Mouse (Mus musculus) lung, postnatal 25 days (tissue): Measurements from ENCODE around the gene Ksr1.

Experiments used
- DNase-seq: peaks from one replicate; pipeline ENCODE4 v3.0.0; 2022; ENCODE audit warnings: low spot score

Ksr1 gene

DNA sequence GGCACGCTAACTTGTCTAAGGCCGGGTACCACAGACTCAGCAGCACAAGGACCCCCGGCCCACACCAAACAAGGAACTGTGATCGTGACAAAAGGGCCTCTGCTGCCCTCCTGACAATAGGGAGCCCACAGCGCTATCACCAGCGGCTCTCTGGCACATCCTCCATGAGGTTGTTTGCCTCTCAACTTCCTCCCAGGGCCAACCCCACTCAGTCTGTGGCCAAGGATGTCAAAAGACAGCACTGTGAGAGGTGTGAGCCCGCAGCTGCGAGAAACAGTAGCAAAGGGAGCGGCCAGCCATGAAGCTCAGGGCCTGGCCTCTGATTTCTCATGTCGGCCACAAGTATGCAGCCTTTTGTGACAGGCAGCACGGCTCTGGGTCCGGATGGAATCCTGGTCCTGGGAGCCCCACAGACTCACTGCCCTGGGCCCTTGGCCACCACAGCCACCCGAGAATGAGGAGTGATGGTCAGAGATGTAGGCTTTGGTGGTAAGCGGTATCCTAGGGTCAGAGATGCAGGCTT, 104.2 kb downstream of the Ksr1 start:
- peak; percentile 44 for DNase-seq

GRCm38 (mm10) chr11:79039488-79039887, 106.7 kb downstream of the Ksr1 start:
- peak; percentile 50 for DNase-seq

- no peak for DNase-seq
These were observed 108.7 kb downstream of the Ksr1 start for GRCm38 (mm10) chr11:79037555-79037954.

DNA sequence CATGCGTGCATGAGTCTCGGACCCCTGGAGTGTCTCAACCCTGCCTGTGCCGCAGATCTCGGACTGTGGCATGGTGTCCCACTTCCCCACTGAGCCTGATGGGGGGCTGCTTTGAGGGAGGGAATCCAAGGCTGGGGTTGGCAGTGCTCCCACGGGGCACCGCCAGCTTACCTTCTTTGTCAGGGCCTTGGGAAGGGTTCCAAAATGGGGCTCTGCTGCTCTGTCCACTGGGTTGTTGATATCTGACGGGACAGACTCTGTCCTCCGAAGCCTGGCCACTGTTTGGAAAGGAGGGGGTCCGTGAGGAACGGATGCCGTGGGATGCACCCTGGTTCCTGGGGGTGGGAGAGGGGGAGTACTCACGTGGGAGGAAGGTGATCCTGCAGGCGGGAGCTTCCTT, 109.9 kb downstream of the Ksr1 start:
- DNase-seq, result no peak

DNA sequence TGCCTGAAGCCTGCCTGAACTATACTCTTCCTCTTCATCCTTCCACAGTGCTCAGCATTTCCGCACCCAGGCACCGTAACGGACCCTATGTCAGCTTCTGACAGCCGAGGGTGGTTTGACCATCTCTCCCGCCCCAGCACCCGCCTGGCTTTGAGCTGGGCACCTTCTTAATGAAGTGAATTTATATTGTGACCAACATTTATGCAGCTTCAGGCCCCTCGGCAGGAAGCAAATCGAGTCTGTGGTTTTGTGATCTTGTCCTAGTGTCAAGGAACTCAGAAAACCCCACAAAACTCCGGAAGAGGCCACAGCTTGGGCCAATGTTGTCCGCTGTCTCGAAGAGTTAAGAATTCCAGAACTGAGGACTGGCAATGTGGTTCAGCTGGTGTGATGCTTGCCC, 112.6 kb downstream of the Ksr1 start:
- DNase-seq, result no peak

- no peak for DNase-seq
These were observed 113.2 kb downstream of the Ksr1 start for GRCm38 (mm10) chr11:79033021-79033420.

DNA sequence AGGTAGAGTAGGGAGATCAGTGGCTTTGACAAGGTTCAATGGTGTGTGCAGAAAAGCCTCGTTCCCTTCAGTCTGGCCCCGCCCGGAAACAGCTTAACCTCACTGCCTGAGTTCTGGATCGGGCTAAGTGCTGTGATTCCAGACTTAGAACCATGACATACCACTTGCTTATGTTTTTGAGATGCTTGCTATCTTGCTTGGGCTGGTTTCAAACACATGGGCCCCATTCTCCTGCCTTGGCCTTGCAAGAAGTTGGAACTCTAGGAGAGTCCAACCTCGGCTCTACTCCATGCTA, 114.8 kb downstream of the Ksr1 start:
- no peak for DNase-seq

DNA sequence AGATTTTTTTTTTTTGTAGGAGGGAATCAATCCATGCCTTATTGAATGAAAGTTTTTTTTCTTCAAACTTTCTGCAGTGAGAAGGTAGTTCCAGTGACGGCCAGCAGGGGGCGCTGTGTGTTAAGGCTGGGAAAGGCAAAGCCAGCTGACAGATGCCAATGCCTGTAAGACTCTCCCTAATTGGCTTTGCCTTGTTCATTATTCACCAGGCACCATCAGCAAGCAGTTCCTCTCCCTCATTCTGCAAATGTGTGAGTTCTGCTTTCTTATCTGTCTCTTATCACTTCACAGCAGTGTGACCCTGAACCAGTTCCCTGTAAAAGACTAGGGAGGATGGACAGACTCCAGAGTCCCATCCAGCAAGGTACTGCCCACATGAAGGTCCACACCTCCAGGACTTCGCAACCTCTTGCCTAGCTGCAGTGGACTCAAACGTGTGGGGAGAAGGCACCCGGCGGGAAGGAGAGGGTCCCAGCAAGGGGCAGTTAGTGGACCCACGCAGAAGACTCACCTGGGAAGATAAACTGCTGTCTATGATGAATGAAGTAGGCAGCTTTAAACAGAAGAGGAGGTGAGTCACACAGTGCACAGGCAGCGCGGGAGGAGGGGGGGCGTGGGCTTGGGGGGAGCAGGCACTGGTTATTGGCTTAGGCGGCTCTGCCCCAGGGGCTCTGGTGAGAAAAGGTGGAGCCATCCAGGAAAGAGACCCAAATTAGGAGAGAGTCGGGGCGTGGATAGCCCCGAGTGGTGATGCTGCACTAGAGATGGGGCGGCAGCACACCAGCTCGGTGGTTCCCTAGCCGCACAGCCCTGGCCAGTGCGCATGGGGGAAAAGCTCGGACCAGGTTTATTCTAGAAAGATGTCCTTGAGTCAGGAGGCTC, 115.4 kb downstream of the Ksr1 start:
- peak; percentile 80 for DNase-seq

DNA sequence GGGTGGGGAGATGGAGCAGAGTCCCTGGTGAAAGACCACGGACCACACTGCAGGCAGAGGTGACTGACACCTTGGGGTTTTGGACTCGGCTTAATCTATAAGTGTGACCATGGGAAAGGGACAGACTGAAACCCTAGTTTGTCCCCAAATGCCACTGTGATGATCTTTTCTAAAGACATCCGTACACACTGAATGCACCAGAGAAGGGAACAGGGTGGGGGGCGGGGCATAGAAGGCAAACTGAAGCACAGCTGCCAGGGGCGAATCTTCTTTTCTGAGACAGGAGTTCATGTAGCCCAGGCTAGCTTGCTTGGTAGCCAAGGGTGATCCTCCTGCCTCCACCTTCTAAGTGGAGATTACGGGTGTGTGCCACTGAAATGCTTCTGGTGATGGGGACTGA, 122.5 kb downstream of the Ksr1 start:
- DNase-seq, result no peak

DNA sequence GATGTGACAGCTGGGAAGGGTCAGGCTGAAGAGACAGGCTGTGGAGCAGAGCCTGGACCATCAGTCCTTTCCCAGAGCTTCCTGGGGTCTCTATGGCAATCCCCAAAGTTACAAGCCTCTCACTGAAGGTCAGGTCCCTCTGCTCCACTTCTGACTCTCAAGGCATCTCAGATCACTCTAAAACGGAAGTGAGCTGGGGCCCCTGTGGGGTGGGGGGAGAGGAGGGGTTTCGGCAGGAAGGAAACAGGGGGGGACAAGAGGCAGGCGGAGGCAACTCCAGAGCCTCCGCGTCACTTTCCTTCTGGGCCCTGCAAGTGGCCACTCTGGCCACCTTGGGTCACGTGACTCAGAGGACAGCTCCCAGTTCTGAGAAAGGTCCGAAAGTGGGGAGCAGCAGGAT, 122.9 kb downstream of the Ksr1 start:
- DNase-seq, result peak; percentile 62

DNA sequence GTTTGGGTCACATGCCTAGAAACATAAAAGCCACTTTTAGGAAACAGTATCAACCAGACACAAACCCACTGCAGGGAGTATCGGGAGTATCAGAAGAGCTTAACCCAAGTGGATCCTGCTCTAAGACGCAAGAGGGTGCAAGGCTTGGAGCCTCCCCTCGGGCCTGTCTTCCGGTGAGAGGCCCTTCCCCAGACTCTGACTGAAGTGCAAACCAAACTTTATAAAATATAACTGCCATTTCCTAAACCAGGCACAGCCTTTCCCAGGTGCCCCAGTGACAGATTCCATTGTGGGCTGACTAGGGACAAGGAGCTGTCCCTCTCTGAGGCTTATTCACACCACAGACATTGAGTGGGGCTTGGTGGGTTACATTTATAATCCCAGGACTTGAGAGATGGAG, 123.4 kb downstream of the Ksr1 start:
- no peak for DNase-seq

GRCm38 (mm10) chr11:79020535-79021045, 125.6 kb downstream of the Ksr1 start:
- DNase-seq, result no peak

DNA sequence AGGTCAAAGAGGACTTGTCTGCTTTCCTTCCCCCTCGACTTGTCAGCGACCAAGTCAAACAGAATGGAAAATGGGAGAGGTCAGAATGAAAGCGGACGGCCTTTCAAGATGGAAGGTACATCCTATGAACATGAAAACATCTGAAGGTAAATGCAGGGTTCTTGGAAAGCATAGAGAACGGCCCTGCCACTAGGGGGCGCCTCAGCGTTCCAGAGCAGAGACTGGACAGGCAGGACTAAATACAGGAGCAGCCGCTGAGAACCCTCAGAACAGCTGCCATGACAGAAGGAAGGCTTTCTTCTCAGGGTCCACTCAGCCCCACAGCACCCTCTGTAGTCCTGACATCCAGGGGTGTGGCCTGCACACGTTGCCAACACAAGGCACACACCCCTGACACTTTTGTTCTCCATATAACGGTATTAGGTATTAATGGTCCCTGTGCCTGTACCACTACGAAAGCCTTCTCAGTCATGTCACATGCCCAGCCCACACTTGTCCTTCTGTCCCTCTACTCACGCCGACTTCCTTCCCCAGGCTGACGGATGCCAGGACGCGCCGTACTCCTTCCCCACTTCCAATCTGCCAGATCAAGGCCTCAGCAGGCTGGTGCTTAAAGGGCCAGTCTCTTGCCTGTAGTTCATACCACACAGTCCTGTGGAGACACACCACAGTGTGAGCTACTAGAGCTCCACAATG, 126.2 kb downstream of the Ksr1 start:
- peak; percentile 33 for DNase-seq

GRCm38 (mm10) chr11:79018954-79019704, 127.1 kb downstream of the Ksr1 start:
- DNase-seq, result peak; percentile 81

GRCm38 (mm10) chr11:79017161-79017606, 129.0 kb downstream of the Ksr1 start:
- DNase-seq, result no peak

DNA sequence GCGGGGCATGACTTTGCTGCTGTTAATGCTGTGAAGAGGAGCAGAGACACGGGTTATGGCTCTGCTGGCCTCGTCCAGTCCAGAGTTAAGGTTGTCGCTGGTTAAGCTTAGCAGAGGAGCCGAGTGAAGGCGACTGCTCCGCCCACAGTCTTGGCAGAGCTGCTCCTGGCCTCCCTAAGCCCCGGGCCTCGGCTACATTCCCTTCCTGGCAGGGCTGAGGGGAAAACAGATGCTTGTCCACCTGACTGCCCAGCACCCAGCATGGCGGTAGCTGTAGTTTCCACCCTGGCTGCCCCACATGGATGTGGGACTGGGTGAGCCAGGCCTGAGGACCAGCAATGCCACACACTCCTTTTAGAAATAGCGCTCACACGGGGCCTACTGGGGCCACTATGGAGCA, 130.0 kb downstream of the Ksr1 start:
- DNase-seq, result no peak

DNA sequence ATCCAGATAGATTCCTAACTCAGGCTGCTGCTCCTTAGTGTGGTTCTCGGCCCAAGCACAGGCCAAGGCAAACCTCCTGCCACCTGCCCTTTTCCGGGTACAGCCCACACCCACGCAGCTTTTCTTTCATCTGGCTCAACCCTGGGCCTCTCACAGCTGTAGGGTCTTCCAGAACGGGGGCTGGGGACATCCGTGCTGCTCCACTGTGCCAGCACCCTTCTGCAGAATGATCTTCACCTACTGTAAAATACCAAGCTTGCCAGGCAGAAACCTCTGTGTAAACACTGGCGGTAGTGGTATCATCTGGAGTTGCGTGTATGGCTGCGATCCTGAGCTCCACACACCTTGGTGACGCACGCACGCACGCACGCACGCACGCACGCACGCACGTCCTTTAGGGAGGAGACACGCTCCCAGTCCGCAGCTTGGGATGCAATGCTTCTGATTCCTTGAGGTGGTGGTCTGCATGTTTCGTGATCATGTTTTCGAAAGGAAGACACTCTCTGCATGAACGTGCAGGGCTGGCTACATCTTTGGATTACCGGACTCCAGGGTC, 130.5 kb downstream of the Ksr1 start:
- no peak for DNase-seq

GRCm38 (mm10) chr11:79014602-79015325, 131.4 kb downstream of the Ksr1 start:
- no peak for DNase-seq

GRCm38 (mm10) chr11:79013806-79014205, 132.4 kb downstream of the Ksr1 start:
- DNase-seq, result no peak

DNA sequence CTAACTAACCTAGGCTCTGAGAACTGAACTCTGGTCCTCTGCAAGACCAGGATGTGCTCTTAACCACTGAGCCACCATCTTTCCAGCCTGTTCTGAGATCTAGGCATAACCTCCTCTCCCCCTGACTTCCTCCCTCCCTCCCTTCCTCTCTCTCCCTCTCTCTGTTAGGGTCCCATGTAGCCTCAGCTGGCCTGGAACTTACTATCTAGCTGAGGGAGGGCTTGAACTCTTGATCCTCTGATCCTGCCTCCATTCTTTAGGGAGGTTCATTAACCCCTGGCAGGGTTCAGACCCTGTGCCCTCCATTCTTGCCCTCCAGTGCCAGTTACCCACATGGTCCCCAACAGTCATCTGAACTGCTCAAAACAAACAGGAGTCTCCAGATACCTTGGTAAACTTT, 133.2 kb downstream of the Ksr1 start:
- DNase-seq, result no peak

GRCm38 (mm10) chr11:79012529-79012928, 133.7 kb downstream of the Ksr1 start:
- no peak for DNase-seq
